ENCODE assay signal across 10 mouse cellular contexts in genomic region chr3:109366411-109366851, GRCm38 (mm10). TPM values are rescaled to one million over a fixed set of nuclear protein-coding genes. Genes with fewer than 3 reads are reported as not detected.
A peak's percentile ranks its signal among the peaks of the same experiment; 100 is the strongest.
DNase-seq lines count a peak whose midpoint lies in the region; ATAC-seq lines count a peak whose summit lies in the region.
"Had no signal": no experiment of that assay in that cellular context is flagged by ENCODE, and none has a peak within 500 bp of the region (broad histone marks: within the 10 kb centered on the region; RNA-seq: fewer than 3 reads in every experiment).

No protein-coding gene starts in this region.

- H3K9me3 ChIP-seq in midbrain, embryonic 11.5 days (ENCODE audit: control insufficient read depth, low read length) = no peaks in the 10 kb centered on the region
- H3K9me3 ChIP-seq in midbrain, embryonic 10.5 days (replicated peaks) = no peaks in the 10 kb centered on the region
- H3K9me3 ChIP-seq: liver, embryonic 15.5 days had no signal

- peak; percentile 8 for DNase-seq in frontal cortex, postnatal 36 days (ENCODE audit: low spot score in 2 of 2)
- no peak for DNase-seq in frontal cortex, adult 2 months (ENCODE audit: extremely low spot score in 1 of 2, low spot score in 1 of 2)
- DNase-seq in midbrain, embryonic 11.5 days (ENCODE audit: low spot score, missing footprints) = peak; percentile 76
- DNase-seq in midbrain, embryonic 10.5 days (ENCODE audit: low spot score) = no peak
- peak; percentile 22 to 46 for DNase-seq in cerebellum, postnatal 4 days (ENCODE audit: low spot score in 2 of 2)
- peak; percentile 27 for DNase-seq in heart, postnatal 25 days (ENCODE audit: low spot score)
- no peak for DNase-seq in spleen, adult 18-20 months
- no peak for DNase-seq in left cerebral cortex, postnatal 25 days (ENCODE audit: low spot score in 2 of 2)

- H3K9ac ChIP-seq in midbrain, embryonic 11.5 days (ENCODE audit: low read length) = no peak overlapping the region
- H3K9ac ChIP-seq: liver, embryonic 15.5 days had no signal

- no peak overlapping the region for H3K27ac ChIP-seq in midbrain, embryonic 11.5 days (ENCODE audit: low read depth, low read length)
- H3K27ac ChIP-seq in midbrain, embryonic 10.5 days (replicated peaks) = no peak overlapping the region
- H3K27ac ChIP-seq: liver, embryonic 15.5 days had no signal

- 69% methylated on average over 7 of the region's 7 CpGs for WGBS in midbrain, embryonic 11.5 days
- WGBS in midbrain, embryonic 10.5 days = 78% methylated on average over 7 of the region's 7 CpGs

- no peaks in the 10 kb centered on the region for H3K4me1 ChIP-seq in midbrain, embryonic 11.5 days (ENCODE audit: control insufficient read depth, insufficient read depth, low read length)
- H3K4me1 ChIP-seq in midbrain, embryonic 10.5 days = peaks cover 5% of the 10 kb centered on the region; the same call in 1 of the 2 replicates

- H3K4me3 ChIP-seq in midbrain, embryonic 11.5 days (ENCODE audit: low read depth, low read length) = no peak overlapping the region
- no peak overlapping the region for H3K4me3 ChIP-seq in midbrain, embryonic 10.5 days
- H3K4me3 ChIP-seq: liver, embryonic 15.5 days had no signal

- intact Hi-C loops in heart, postnatal 25 days (cut with DNase I) = no loop called here
- intact Hi-C loops in left cerebral cortex, postnatal 25 days (cut with DNase I) = no loop called here

- peak; percentile 33; the same call in 1 of the 2 replicates for ATAC-seq in midbrain, embryonic 11.5 days (ENCODE audit: low FRiP score)

- no peaks in the 10 kb centered on the region for H3K27me3 ChIP-seq in midbrain, embryonic 11.5 days (ENCODE audit: control insufficient read depth, insufficient read depth, low read length)
- H3K27me3 ChIP-seq in midbrain, embryonic 10.5 days (ENCODE audit: low read depth, poor library complexity, severe bottlenecking) = no peaks in the 10 kb centered on the region
- H3K27me3 ChIP-seq: liver, embryonic 15.5 days had no signal

- H3K36me3 ChIP-seq in midbrain, embryonic 11.5 days (ENCODE audit: control insufficient read depth, insufficient read depth, low read length) = no peaks in the 10 kb centered on the region
- H3K36me3 ChIP-seq in midbrain, embryonic 10.5 days = no peaks in the 10 kb centered on the region
- H3K36me3 ChIP-seq: G1E; liver, embryonic 15.5 days had no signal

- no peak overlapping the region for H3K4me2 ChIP-seq in midbrain, embryonic 11.5 days
- H3K4me2 ChIP-seq: liver, embryonic 15.5 days had no signal

RNA-seq across cellular contexts. Expression of gene Vav3, which starts 26.0 kb away (rescaled TPM):
- 4.5 and 4.7 TPM in 2 replicates for polyA plus RNA-seq in frontal cortex, adult 2 months (2012; rRNA removed)
- 18.4 and 18.6 TPM in 2 replicates for polyA plus RNA-seq in midbrain, embryonic 11.5 days (2014; fragmentation: Nextera tagmentation; extraction: Ambion mirVana)
- polyA plus RNA-seq in midbrain, embryonic 10.5 days (2016; fragmentation: Nextera tagmentation; extraction: Ambion mirVana) = 7.6 and 8.4 TPM in 2 replicates
- 1 to 10 TPM; 6.2 to 6.3 TPM for total RNA-seq in heart, postnatal 25 days (2021)
- total RNA-seq in left cerebral cortex, postnatal 25 days (2021) = 1 to 10 TPM; 6.6 to 6.7 TPM
- polyA plus RNA-seq: G1E had no signal

Comparison
In these comparisons a context has a peak if more than half of its experiments do, and no peak if none do; other contexts are left out.
1. DNase-seq: peak in frontal cortex, postnatal 36 days (2 of 2), midbrain, embryonic 11.5 days (single experiment), cerebellum, postnatal 4 days (2 of 2) and heart, postnatal 25 days (single experiment); none in frontal cortex, adult 2 months (0 of 2), midbrain, embryonic 10.5 days (single experiment), spleen, adult 18-20 months (0 of 2) and left cerebral cortex, postnatal 25 days (0 of 2).